Mouse (Mus musculus): ENCODE results near the gene Stxbp3. TPM values are rescaled to one million over a fixed set of nuclear protein-coding genes. Genes with fewer than 3 reads are reported as not detected.

The Stxbp3 gene
- polyA plus RNA-seq, 1 experiment from 2014 or later: 32.1 TPM

- no peak overlapping the region for H3K9ac ChIP-seq (ENCODE audit: low read depth, low read length)
- WGBS: 84% methylated on average over 2 of the region's 2 CpGs
- H3K4me2 ChIP-seq (replicated peaks; ENCODE audit: low read depth, low read length): no peak overlapping the region
- 0 out of 2 replicates have a peak, but pooled peaks cover 6% of the 10 kb centered on the region for H3K4me1 ChIP-seq (ENCODE audit: control insufficient read depth, insufficient read depth, low read length)
- no peaks in the 10 kb centered on the region for H3K36me3 ChIP-seq (ENCODE audit: control insufficient read depth, insufficient read depth, low read length)
- H3K4me3 ChIP-seq (ENCODE audit: low read length): no peak overlapping the region
- no peak for ATAC-seq (ENCODE audit: low FRiP score, low TSS enrichment)
- H3K9me3 ChIP-seq (ENCODE audit: control insufficient read depth, low read length): no peaks in the 10 kb centered on the region
- no peaks in the 10 kb centered on the region for H3K27me3 ChIP-seq (ENCODE audit: control insufficient read depth, insufficient read depth, low read length)
- H3K27ac ChIP-seq (ENCODE audit: low read depth, low read length): no peak overlapping the region
Observed at GRCm38 (mm10) chr3:108860786-108861185, 20.5 kb upstream of the Stxbp3 start.

GRCm38 (mm10) chr3:108858231-108858770 lies 18.0 kb upstream of the Stxbp3 start:
- 0 out of 2 replicates have a peak overlapping the region, but pooled peaks have one; percentile 17 for H3K27ac ChIP-seq (ENCODE audit: low read depth, low read length)
- no peak overlapping the region for H3K4me2 ChIP-seq (replicated peaks; ENCODE audit: low read depth, low read length)

GRCm38 (mm10) chr3:108857714-108858113 lies 17.4 kb upstream of the Stxbp3 start:
- no peaks in the 10 kb centered on the region for H3K36me3 ChIP-seq (ENCODE audit: control insufficient read depth, insufficient read depth, low read length)
- no peak overlapping the region for H3K4me3 ChIP-seq (ENCODE audit: low read length)
- ATAC-seq (ENCODE audit: low FRiP score, low TSS enrichment): peak; percentile 42; the same call in 1 of the 2 replicates
- no peaks in the 10 kb centered on the region for H3K27me3 ChIP-seq (ENCODE audit: control insufficient read depth, insufficient read depth, low read length)
- no peak overlapping the region for H3K9ac ChIP-seq (ENCODE audit: low read depth, low read length)
- H3K4me1 ChIP-seq (ENCODE audit: control insufficient read depth, insufficient read depth, low read length): 0 out of 2 replicates have a peak, but pooled peaks cover 8% of the 10 kb centered on the region
- H3K9me3 ChIP-seq (ENCODE audit: control insufficient read depth, low read length): no peaks in the 10 kb centered on the region
- no peak overlapping the region for H3K4me2 ChIP-seq (replicated peaks; ENCODE audit: low read depth, low read length)
- no peak overlapping the region for H3K27ac ChIP-seq (ENCODE audit: low read depth, low read length)
- 93% methylated on average over 1 of the region's 1 CpGs for WGBS

More at GRCm38 (mm10) chr3:108858231-108858770, 18.0 kb upstream of the Stxbp3 start:
- Histone ChIP-seq H3K9ac (ENCODE audit: low read depth, low read length) (no peak overlapping the region), H3K36me3 (ENCODE audit: control insufficient read depth, insufficient read depth, low read length) (no peaks in the 10 kb centered on the region), H3K4me1 (ENCODE audit: control insufficient read depth, insufficient read depth, low read length) (0 out of 2 replicates have a peak, but pooled peaks cover 8% of the 10 kb centered on the region), H3K4me3 (ENCODE audit: low read length) (no peak overlapping the region), H3K27me3 (ENCODE audit: control insufficient read depth, insufficient read depth, low read length) (no peaks in the 10 kb centered on the region), H3K9me3 (ENCODE audit: control insufficient read depth, low read length) (no peaks in the 10 kb centered on the region)
- WGBS: 38% methylated on average over 7 of the region's 7 CpGs
- peak; percentile 36; the same call in 1 of the 2 replicates for ATAC-seq (ENCODE audit: low FRiP score, low TSS enrichment)

- no peak overlapping the region for H3K9ac ChIP-seq (ENCODE audit: low read depth, low read length)
- H3K27ac ChIP-seq (ENCODE audit: low read depth, low read length): no peak overlapping the region
- peak; percentile 25; the same call in 1 of the 2 replicates for ATAC-seq (ENCODE audit: low FRiP score, low TSS enrichment)
- no peak overlapping the region for H3K4me2 ChIP-seq (replicated peaks; ENCODE audit: low read depth, low read length)
- WGBS: 30% methylated on average over 3 of the region's 3 CpGs
- H3K36me3 ChIP-seq (ENCODE audit: control insufficient read depth, insufficient read depth, low read length): no peaks in the 10 kb centered on the region
- H3K4me1 ChIP-seq (ENCODE audit: control insufficient read depth, insufficient read depth, low read length): 0 out of 2 replicates have a peak, but pooled peaks cover 8% of the 10 kb centered on the region
- H3K4me3 ChIP-seq (ENCODE audit: low read length): no peak overlapping the region
- no peaks in the 10 kb centered on the region for H3K9me3 ChIP-seq (ENCODE audit: control insufficient read depth, low read length)
- no peaks in the 10 kb centered on the region for H3K27me3 ChIP-seq (ENCODE audit: control insufficient read depth, insufficient read depth, low read length)
Observed at GRCm38 (mm10) chr3:108857124-108857470, 16.8 kb upstream of the Stxbp3 start.

- H3K27ac ChIP-seq (ENCODE audit: low read depth, low read length): no peak overlapping the region
Observed at GRCm38 (mm10) chr3:108856386-108857123, 16.2 kb upstream of the Stxbp3 start.

GRCm38 (mm10) chr3:108855864-108856263 lies 15.5 kb upstream of the Stxbp3 start:
- ATAC-seq (ENCODE audit: low FRiP score, low TSS enrichment): no peak

More at GRCm38 (mm10) chr3:108856386-108857123, 16.2 kb upstream of the Stxbp3 start:
- 0 out of 2 replicates have a peak, but pooled peaks cover 8% of the 10 kb centered on the region for H3K4me1 ChIP-seq (ENCODE audit: control insufficient read depth, insufficient read depth, low read length)
- no peak overlapping the region for H3K4me2 ChIP-seq (replicated peaks; ENCODE audit: low read depth, low read length)
- no peaks in the 10 kb centered on the region for H3K36me3 ChIP-seq (ENCODE audit: control insufficient read depth, insufficient read depth, low read length)
- H3K4me3 ChIP-seq (ENCODE audit: low read length): no peak overlapping the region
- ATAC-seq (ENCODE audit: low FRiP score, low TSS enrichment): no peak; the same call in 1 of the 2 replicates
- H3K9ac ChIP-seq (ENCODE audit: low read depth, low read length): no peak overlapping the region
- 49% methylated on average over 8 of the region's 8 CpGs for WGBS
- H3K9me3 ChIP-seq (ENCODE audit: control insufficient read depth, low read length): no peaks in the 10 kb centered on the region
- H3K27me3 ChIP-seq (ENCODE audit: control insufficient read depth, insufficient read depth, low read length): no peaks in the 10 kb centered on the region

GRCm38 (mm10) chr3:108855371-108855770 lies 15.0 kb upstream of the Stxbp3 start:
- Histone ChIP-seq H3K4me1 (ENCODE audit: control insufficient read depth, insufficient read depth, low read length) (0 out of 2 replicates have a peak, but pooled peaks cover 8% of the 10 kb centered on the region), H3K9ac (ENCODE audit: low read depth, low read length) (no peak overlapping the region), H3K27ac (ENCODE audit: low read depth, low read length) (no peak overlapping the region), H3K4me3 (ENCODE audit: low read length) (no peak overlapping the region), H3K27me3 (ENCODE audit: control insufficient read depth, insufficient read depth, low read length) (no peaks in the 10 kb centered on the region), H3K36me3 (ENCODE audit: control insufficient read depth, insufficient read depth, low read length) (no peaks in the 10 kb centered on the region), H3K4me2 (replicated peaks; ENCODE audit: low read depth, low read length) (no peak overlapping the region), H3K9me3 (ENCODE audit: control insufficient read depth, low read length) (no peaks in the 10 kb centered on the region)
- ATAC-seq (ENCODE audit: low FRiP score, low TSS enrichment): no peak
- 66% methylated on average over 12 of the region's 12 CpGs for WGBS

More at GRCm38 (mm10) chr3:108855864-108856263, 15.5 kb upstream of the Stxbp3 start:
- H3K9ac ChIP-seq (ENCODE audit: low read depth, low read length): no peak overlapping the region
- H3K36me3 ChIP-seq (ENCODE audit: control insufficient read depth, insufficient read depth, low read length): no peaks in the 10 kb centered on the region
- H3K27ac ChIP-seq (ENCODE audit: low read depth, low read length): no peak overlapping the region
- H3K27me3 ChIP-seq (ENCODE audit: control insufficient read depth, insufficient read depth, low read length): no peaks in the 10 kb centered on the region
- no peak overlapping the region for H3K4me3 ChIP-seq (ENCODE audit: low read length)
- 0 out of 2 replicates have a peak, but pooled peaks cover 8% of the 10 kb centered on the region for H3K4me1 ChIP-seq (ENCODE audit: control insufficient read depth, insufficient read depth, low read length)
- no peaks in the 10 kb centered on the region for H3K9me3 ChIP-seq (ENCODE audit: control insufficient read depth, low read length)
- WGBS: 73% methylated on average over 10 of the region's 10 CpGs
- H3K4me2 ChIP-seq (replicated peaks; ENCODE audit: low read depth, low read length): no peak overlapping the region

- WGBS: 83% methylated on average over 1 of the region's 1 CpGs
- H3K36me3 ChIP-seq (ENCODE audit: control insufficient read depth, insufficient read depth, low read length): no peaks in the 10 kb centered on the region
Observed at GRCm38 (mm10) chr3:108853266-108853665, 12.9 kb upstream of the Stxbp3 start.

More at GRCm38 (mm10) chr3:108853266-108853665, 12.9 kb upstream of the Stxbp3 start:
- Histone ChIP-seq H3K9me3 (ENCODE audit: control insufficient read depth, low read length) (no peaks in the 10 kb centered on the region), H3K27ac (ENCODE audit: low read depth, low read length) (no peak overlapping the region), H3K4me2 (replicated peaks; ENCODE audit: low read depth, low read length) (no peak overlapping the region), H3K4me3 (ENCODE audit: low read length) (no peak overlapping the region), H3K4me1 (ENCODE audit: control insufficient read depth, insufficient read depth, low read length) (0 out of 2 replicates have a peak, but pooled peaks cover 7% of the 10 kb centered on the region), H3K27me3 (ENCODE audit: control insufficient read depth, insufficient read depth, low read length) (no peaks in the 10 kb centered on the region), H3K9ac (ENCODE audit: low read depth, low read length) (no peak overlapping the region)
- ATAC-seq (ENCODE audit: low FRiP score, low TSS enrichment): no peak
